ENCODE assay signal across 21 mouse cellular contexts in the genomic region with DNA sequence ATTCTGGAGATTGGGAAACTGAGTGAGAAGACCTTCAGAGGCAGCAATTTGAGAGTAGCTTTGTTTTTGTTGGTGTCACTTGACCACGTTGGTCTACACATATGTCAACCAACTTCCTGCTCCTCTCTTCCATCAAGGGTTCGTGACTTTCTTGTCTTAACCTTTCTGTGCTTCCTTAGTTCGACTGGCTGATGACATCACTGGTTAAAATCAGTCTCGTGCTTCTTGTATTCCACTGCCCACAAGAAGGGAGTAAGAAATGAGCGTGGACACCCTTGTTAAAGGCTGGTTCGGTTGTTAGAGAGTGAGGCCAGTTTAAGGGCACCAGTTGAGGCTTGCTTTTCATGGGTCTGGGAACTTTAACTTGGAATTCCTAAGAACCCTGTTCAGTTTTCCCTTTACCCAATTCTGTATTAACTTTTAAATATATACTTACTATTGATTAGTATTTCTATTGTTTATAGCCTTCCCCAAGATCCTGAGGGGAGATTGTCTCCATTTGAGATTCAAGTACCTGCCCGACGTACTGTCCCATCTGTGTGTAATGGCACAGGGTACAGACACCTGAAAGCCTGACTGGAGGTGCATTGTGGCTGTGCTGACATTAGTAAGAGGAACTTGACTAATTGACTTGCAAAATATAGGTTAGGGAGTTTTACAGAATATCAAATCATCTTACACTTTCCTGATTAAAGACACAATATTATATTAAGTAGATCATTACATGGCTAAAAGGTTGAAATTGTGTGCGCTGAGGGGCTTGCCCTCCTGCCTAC.
A peak's percentile ranks its signal among the peaks of the same experiment; 100 is the strongest.
DNase-seq lines count a peak whose midpoint lies in the region; ATAC-seq and TF ChIP-seq lines count a peak whose summit lies in the region.
"Had no signal": no experiment of that assay in that cellular context is flagged by ENCODE, and none has a peak within 500 bp of the region (broad histone marks: within the 10 kb centered on the region; RNA-seq: fewer than 3 reads in every experiment).

No protein-coding gene starts in this region.

- H3K4me3 ChIP-seq in layer of hippocampus, adult 2 months: no peak overlapping the region
- no peak overlapping the region for H3K4me3 ChIP-seq in liver, embryonic 15.5 days (replicated peaks)
- no peak overlapping the region for H3K4me3 ChIP-seq in liver, embryonic 16.5 days (ENCODE audit: low read depth, low read length)
- no peak overlapping the region for H3K4me3 ChIP-seq in intestine, embryonic 16.5 days (ENCODE audit: low read length)
- H3K4me3 ChIP-seq: embryonic facial prominence, embryonic 15.5 days; erythroblast, embryonic 14.5 days; forebrain, embryonic 10.5 days; gastrocnemius, adult 2 months; heart, embryonic 13.5 days had no signal

- peaks cover 54% of the 10 kb centered on the region for H3K36me3 ChIP-seq in liver, embryonic 15.5 days (replicated peaks)
- H3K36me3 ChIP-seq in liver, embryonic 16.5 days (ENCODE audit: control insufficient read depth, insufficient read depth): peaks cover 6% of the 10 kb centered on the region
- 0 out of 2 replicates have a peak, but pooled peaks cover 3% of the 10 kb centered on the region for H3K36me3 ChIP-seq in intestine, embryonic 16.5 days (ENCODE audit: control insufficient read depth, insufficient read depth, low read length)

- peak overlapping the region; percentile 53; the same call in 1 of the 2 replicates for H3K27ac ChIP-seq in layer of hippocampus, adult 2 months
- peak overlapping the region; percentile 65 for H3K27ac ChIP-seq in liver, embryonic 15.5 days (replicated peaks)
- peak overlapping the region; percentile 19; the same call in 1 of the 2 replicates for H3K27ac ChIP-seq in liver, embryonic 16.5 days (ENCODE audit: low read length)
- no peak overlapping the region for H3K27ac ChIP-seq in intestine, embryonic 16.5 days (ENCODE audit: low read length)
- H3K27ac ChIP-seq: embryonic facial prominence, embryonic 15.5 days; forebrain, embryonic 10.5 days; gastrocnemius, adult 2 months; heart, embryonic 13.5 days had no signal

- no peak overlapping the region for H3K4me2 ChIP-seq in liver, embryonic 15.5 days
- H3K4me2 ChIP-seq in liver, embryonic 16.5 days (ENCODE audit: low read depth, low read length): no peak overlapping the region
- H3K4me2 ChIP-seq in intestine, embryonic 16.5 days (ENCODE audit: low read depth, low read length): no peak overlapping the region
- H3K4me2 ChIP-seq: embryonic facial prominence, embryonic 15.5 days; heart, embryonic 13.5 days had no signal

- DNase-seq in layer of hippocampus, adult 2 months (ENCODE audit: low spot score in 2 of 2): no peak
- DNase-seq in layer of hippocampus, adult 8-10 months (ENCODE audit: low spot score in 2 of 2): no peak
- DNase-seq in liver: no peak
- DNase-seq in B cell, adult 2 months: peak; percentile 41 to 46
- DNase-seq: adrenal gland, adult 8-10 months; adrenal gland, postnatal 36 days; cerebellum, adult 11 months; cerebellum, adult 8-10 months; cerebellum, postnatal 14 days; embryo, embryonic 11 days; gastrocnemius, adult 2 months; gastrocnemius, postnatal 25 days; heart, postnatal 36 days had no signal

- 47% methylated on average over 9 of the region's 9 CpGs for WGBS in liver, embryonic 15.5 days (ENCODE audit: insufficient replicate concordance)
- WGBS in liver, embryonic 16.5 days (ENCODE audit: insufficient replicate concordance): 49% methylated on average over 9 of the region's 9 CpGs
- WGBS in intestine, embryonic 16.5 days: 78% methylated on average over 9 of the region's 9 CpGs

- 0 out of 2 replicates have a peak, but pooled peaks have one; percentile 5 for TF ChIP-seq CTCF in layer of hippocampus, adult 2 months (conservative IDR thresholded peaks at IDR 0.05)

- H3K27me3 ChIP-seq in liver, embryonic 15.5 days: no peaks in the 10 kb centered on the region
- no peaks in the 10 kb centered on the region for H3K27me3 ChIP-seq in liver, embryonic 16.5 days (ENCODE audit: control insufficient read depth, insufficient read depth, low read depth, low read length)
- H3K27me3 ChIP-seq in intestine, embryonic 16.5 days (replicated peaks; ENCODE audit: control insufficient read depth, insufficient read depth, low read length): no peaks in the 10 kb centered on the region
- H3K27me3 ChIP-seq: embryonic facial prominence, embryonic 15.5 days; heart, embryonic 13.5 days had no signal

- H3K4me1 ChIP-seq in liver, embryonic 15.5 days (replicated peaks): peaks cover 93% of the 10 kb centered on the region
- H3K4me1 ChIP-seq in liver, embryonic 16.5 days (ENCODE audit: control insufficient read depth, low read depth, low read length): peaks cover 38% of the 10 kb centered on the region
- peaks cover 8% of the 10 kb centered on the region for H3K4me1 ChIP-seq in intestine, embryonic 16.5 days (ENCODE audit: control insufficient read depth, insufficient read depth, low read length)

- no peak overlapping the region for H3K9ac ChIP-seq in liver, embryonic 15.5 days
- no peak overlapping the region for H3K9ac ChIP-seq in liver, embryonic 16.5 days (ENCODE audit: low read depth, low read length)
- H3K9ac ChIP-seq in intestine, embryonic 16.5 days (ENCODE audit: low read depth, low read length): no peak overlapping the region
- H3K9ac ChIP-seq: embryonic facial prominence, embryonic 15.5 days; heart, embryonic 13.5 days had no signal

- ATAC-seq in liver, embryonic 15.5 days (ENCODE audit: insufficient read depth): no peak
- no peak for ATAC-seq in liver, embryonic 16.5 days (ENCODE audit: low read depth)
- no peak for ATAC-seq in intestine, embryonic 16.5 days
- ATAC-seq: forebrain, embryonic 14.5 days had no signal

- 0 out of 2 replicates have a peak, but pooled peaks cover 3% of the 10 kb centered on the region for H3K9me3 ChIP-seq in liver, embryonic 15.5 days (replicated peaks)
- H3K9me3 ChIP-seq in liver, embryonic 16.5 days (replicated peaks; ENCODE audit: control insufficient read depth, low read length): peaks cover 3% of the 10 kb centered on the region; the same call in 1 of the 2 replicates
- H3K9me3 ChIP-seq in intestine, embryonic 16.5 days (ENCODE audit: control insufficient read depth, low read length): peaks cover 6% of the 10 kb centered on the region; the same call in 1 of the 2 replicates
- H3K9me3 ChIP-seq: embryonic facial prominence, embryonic 15.5 days had no signal

Comparison
In these comparisons a context has a peak if more than half of its experiments do, and no peak if none do; other contexts are left out.
1. DNase-seq: peak in B cell, adult 2 months (2 of 2); none in layer of hippocampus, adult 2 months (0 of 2), layer of hippocampus, adult 8-10 months (0 of 2) and liver (single experiment).